Mouse (Mus musculus) spleen, postnatal 36 days (tissue): ENCODE data around the gene Nfkbil1.

ENCODE experiments used
- DNase-seq, 2 experiments: peaks; one replicate each; pipeline ENCODE4 v3.0.0; 2022; ENCODE audit warnings: low spot score in 2 of 2, mixed read lengths in 1 of 2

Gene Nfkbil1

DNA sequence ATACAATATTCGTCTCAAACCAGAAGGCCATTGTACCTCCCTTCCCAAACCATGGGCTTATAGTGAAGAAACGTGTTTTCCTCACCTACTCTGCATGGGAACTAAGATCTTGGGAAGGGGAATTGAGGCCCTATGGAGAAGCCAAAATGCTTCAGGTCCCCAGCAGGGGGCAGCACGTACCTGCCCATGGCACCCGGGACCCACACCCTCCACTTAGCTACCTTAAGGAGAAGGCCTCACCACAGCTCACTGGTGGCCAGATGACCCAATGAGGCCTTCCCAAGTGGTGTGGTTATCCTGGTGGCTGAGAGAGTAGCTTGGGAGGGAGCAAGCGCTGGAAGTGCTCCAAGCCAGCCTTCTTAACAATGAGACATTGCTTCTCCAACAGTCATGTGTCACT is 57.1 kb downstream of the Nfkbil1 start:
- DNase-seq = peak; percentile 74 to 77

DNA sequence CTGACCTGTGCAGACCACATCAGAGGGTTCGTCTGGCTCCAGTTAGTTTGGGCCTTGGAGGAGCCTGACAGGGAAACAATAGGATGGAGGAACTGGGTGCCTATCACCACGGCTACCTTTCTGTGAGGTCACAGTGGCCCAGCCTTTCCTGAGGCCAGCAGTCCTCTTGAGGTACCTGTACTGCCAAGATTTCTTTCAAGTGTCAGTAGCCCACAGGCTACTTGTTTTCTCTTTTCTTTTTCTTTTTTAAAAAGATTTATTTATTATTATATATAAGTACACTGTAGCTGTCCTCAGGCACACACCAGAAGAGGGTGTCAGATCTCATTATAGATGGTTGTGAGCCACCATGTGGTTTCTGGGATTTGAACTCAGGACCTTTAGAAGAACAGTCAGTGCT is 59.6 kb downstream of the Nfkbil1 start, which contains the start of gene Aif1:
TSS of gene Aif1 (minus strand) at position 101 of the 400 bp plus-strand sequence.
- no peak for DNase-seq

DNA sequence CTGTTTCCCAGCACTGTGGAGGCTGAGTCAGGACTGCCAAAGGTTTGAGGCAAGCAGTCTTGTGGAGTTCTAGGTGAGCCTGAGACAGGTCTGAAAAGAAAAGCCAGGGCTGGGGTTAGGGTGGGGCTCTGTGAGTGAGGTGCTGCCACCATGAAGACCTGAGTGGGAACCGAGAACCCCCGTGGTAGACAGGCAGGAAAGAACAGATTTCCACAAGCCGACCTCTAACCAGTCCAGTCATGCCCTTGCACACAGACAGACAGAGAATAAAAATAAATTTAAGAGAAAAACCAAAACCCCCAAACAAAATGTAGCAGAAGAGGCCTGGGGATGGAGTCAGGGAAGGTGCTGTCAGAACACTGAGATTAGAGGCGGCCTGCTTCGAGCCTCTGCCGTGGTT is 60.2 kb downstream of the Nfkbil1 start:
- peak; percentile 62 to 68 for DNase-seq

DNA sequence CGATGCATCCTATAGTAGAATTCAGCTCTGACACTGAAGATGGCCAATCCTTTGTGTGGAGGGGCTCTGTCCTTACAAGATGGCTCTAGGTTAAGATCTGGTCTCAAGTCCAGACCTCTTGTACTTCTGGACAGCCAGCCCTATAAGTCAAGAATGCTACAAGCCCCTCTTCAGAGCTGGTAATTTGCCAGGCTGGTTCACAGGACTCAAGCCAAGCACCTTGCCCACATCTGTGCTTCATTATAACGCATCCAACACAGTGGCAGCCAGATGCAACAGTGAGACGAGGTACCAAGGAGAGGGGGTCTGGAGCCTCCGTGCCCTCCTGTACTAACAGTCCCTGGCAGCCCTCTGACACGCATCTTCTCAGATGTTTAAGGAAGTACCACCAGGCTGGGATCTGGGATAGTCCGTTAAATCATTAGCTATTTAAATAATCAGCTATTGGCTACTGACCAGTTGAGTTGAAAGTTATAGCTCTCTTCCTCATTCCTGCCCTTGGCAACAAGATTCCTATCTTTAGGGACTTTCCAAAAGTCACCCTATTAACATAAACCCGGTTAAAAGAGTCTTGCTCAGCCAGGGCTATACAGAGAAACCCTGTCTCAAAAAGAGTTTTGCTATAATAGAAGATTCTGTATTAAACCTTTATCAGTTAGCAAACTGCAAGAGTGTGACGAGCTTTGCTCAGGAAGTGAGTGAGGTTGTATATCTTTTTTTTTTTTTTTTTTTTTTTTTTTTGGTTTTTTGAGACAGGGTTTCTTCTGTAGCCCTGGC is 61.2 kb downstream of the Nfkbil1 start:
- no peak for DNase-seq

DNA sequence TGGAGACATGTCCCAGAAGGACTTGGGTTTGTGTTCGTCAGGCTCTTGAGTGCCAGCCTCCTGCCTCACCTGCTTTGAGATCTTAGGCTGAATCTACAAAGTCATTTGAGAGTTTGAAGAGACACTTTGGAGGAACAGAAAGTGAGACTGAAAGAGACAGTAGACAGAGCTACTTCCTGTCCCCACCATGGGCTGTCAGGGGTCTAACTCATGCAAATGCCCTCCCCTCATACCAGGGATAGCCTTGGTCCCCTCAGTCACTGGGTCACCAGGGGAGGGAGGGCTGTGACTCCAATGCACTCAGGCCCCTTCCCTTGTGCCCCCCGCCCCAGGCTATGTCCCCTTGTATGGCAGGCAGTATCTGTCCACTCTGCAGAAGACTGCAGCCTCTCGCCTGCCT is 62.3 kb downstream of the Nfkbil1 start:
- peak; percentile 70 to 75 for DNase-seq

DNA sequence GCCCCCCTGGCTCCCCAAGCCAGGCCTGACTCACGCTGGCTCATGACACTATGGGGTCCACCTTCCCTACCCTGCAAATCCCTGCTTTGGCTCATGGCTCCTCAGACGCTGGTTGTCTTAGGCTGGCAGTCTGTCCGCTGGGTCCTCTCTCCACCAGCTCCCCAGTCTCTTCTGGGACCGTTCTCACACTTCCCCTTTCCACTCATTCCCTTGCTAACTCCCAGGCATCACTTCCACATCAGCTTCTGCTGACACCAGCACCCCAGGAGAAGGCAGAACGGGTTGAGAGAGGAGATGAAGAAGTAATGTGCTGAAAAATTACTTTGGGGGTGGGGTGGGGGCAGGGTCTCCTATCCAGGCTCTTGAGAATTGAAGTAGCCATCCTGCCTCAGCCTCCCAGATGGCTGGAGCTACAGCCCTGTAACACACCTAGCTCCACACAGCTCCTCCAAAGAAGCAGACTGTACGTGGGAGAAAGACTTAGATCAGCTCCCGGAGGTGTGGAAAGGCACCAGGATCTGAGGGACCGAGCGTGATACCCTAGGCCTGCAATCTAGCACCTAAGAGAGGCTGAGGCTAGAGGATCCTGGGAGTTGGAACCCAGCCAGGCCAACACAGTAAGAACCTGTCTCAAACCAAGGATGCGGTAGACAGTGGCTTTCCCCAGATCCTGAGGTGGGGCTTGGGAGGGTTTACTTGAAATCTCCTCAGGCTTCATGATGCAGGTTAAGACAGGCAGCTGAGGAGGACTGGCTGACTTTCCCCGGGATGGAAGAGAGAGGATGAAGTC is 63.0 kb downstream of the Nfkbil1 start:
- peak in 1 of 2 experiments; percentile 31 for DNase-seq
